Mouse (Mus musculus): ENCODE data around the gene Olfr1320.
"Not testable (repeated sequence)": the region's sequence is repeated elsewhere in the genome, so short reads cannot be mapped to it uniquely, and the experiment has no call there.

Olfr1320 gene

GRCm38 (mm10) chrX:49672033-49672432, at the start of gene Olfr1320:
Gene Olfr1320 (plus strand): TSS chrX:49672333.
- no peak for DNase-seq

- DNase-seq, result no peak
Measured at GRCm38 (mm10) chrX:49627566-49627965, 44.6 kb upstream of the Olfr1320 start.

GRCm38 (mm10) chrX:49631195-49631594, 40.9 kb upstream of the Olfr1320 start:
- no peak for DNase-seq

- DNase-seq, result not testable (repeated sequence)
Measured at GRCm38 (mm10) chrX:49660781-49661180, 11.4 kb upstream of the Olfr1320 start.

Measured in cerebellum, adult 8-10 months (tissue).